11 mouse cellular contexts compared by ENCODE assay signal in genomic region chr7:45396337-45396775, GRCm38 (mm10). TPM values are rescaled to one million over a fixed set of nuclear protein-coding genes. Genes with fewer than 3 reads are reported as not detected.
A peak's percentile ranks its signal among the peaks of the same experiment; 100 is the strongest.
DNase-seq lines count a peak whose midpoint lies in the region; ATAC-seq and TF ChIP-seq lines count a peak whose summit lies in the region.
"Not testable (repeated sequence)": the region's sequence is repeated elsewhere in the genome, so short reads cannot be mapped to it uniquely, and the experiment has no call there.
"Had no signal": no experiment of that assay in that cellular context is flagged by ENCODE, and none has a peak within 500 bp of the region (broad histone marks: within the 10 kb centered on the region; RNA-seq: fewer than 3 reads in every experiment).

No protein-coding gene starts in this region.

- peak overlapping the region; percentile 59 to 62 for H3K4me3 ChIP-seq in MEL (ENCODE audit: control insufficient read depth in 1 of 2, insufficient read depth in 1 of 2, low read depth in 2 of 2, low read length in 2 of 2)
- H3K4me3 ChIP-seq in erythroblast, embryonic 14.5 days (replicated peaks), result peak overlapping the region; percentile 97
- peak overlapping the region; percentile 86 for H3K4me3 ChIP-seq in heart, embryonic 13.5 days
- H3K4me3 ChIP-seq in intestine, embryonic 14.5 days (ENCODE audit: low read depth, low read length), result peak overlapping the region; percentile 91
- peak overlapping the region; percentile 76 for H3K4me3 ChIP-seq in limb, embryonic 13.5 days
- peak overlapping the region; percentile 58 for H3K4me3 ChIP-seq in lung, embryonic 16.5 days (ENCODE audit: low read length)
- peak overlapping the region; percentile 48 for H3K4me3 ChIP-seq in thymus, adult 2 months (ENCODE audit: control insufficient read depth, insufficient read depth, low read length)

- H3K27ac ChIP-seq in MEL (ENCODE audit: control insufficient read depth, low read depth, low read length), result peak overlapping the region; percentile 82
- peak overlapping the region; percentile 88 for H3K27ac ChIP-seq in heart, embryonic 13.5 days (replicated peaks)
- H3K27ac ChIP-seq in intestine, embryonic 14.5 days (ENCODE audit: low read depth), result peak overlapping the region; percentile 82
- H3K27ac ChIP-seq in limb, embryonic 13.5 days, result peak overlapping the region; percentile 75; the same call in 1 of the 2 replicates
- peak overlapping the region; percentile 88; the same call in 1 of the 2 replicates for H3K27ac ChIP-seq in lung, embryonic 16.5 days (ENCODE audit: low read length)
- H3K27ac ChIP-seq in thymus, adult 2 months (ENCODE audit: control insufficient read depth, insufficient read depth, low read length), result not testable (repeated sequence)

- H3K27me3 ChIP-seq in MEL (ENCODE audit: control insufficient read depth in 1 of 2, insufficient read depth in 2 of 2, low read length in 2 of 2); erythroblast, embryonic 14.5 days (ENCODE audit: control insufficient read depth); heart, embryonic 13.5 days (replicated peaks); intestine, embryonic 14.5 days (replicated peaks; ENCODE audit: control insufficient read depth, insufficient read depth, low read length); limb, embryonic 13.5 days; lung, embryonic 16.5 days (ENCODE audit: control insufficient read depth, insufficient read depth, low read depth, low read length); thymus, adult 2 months (ENCODE audit: control insufficient read depth, insufficient read depth, low read length): not testable (repeated sequence)

- peak overlapping the region; percentile 73 for H3K4me2 ChIP-seq in heart, embryonic 13.5 days
- peak overlapping the region; percentile 55 for H3K4me2 ChIP-seq in intestine, embryonic 14.5 days (ENCODE audit: low read length)
- peak overlapping the region; percentile 63 for H3K4me2 ChIP-seq in limb, embryonic 13.5 days (replicated peaks)
- peak overlapping the region; percentile 68 for H3K4me2 ChIP-seq in lung, embryonic 16.5 days (ENCODE audit: low read depth, low read length)

- peaks cover 38% of the 10 kb centered on the region for H3K79me2 ChIP-seq in MEL (ENCODE audit: control insufficient read depth, insufficient read depth, low read length, poor library complexity)

- peak; percentile 50 for DNase-seq in MEL (ENCODE audit: low read depth, low spot score)
- not testable (repeated sequence) for DNase-seq in intestine, embryonic 14.5 days (ENCODE audit: low spot score); thymus, adult 2 months
- peak; percentile 45 for DNase-seq in naive thymus-derived CD4-positive, alpha-beta T cell, adult 2 months (ENCODE audit: low read depth)

- TF ChIP-seq POLR2A in MEL (IDR thresholded peaks at IDR 0.05; ENCODE audit: control insufficient read depth in 1 of 2, insufficient read depth in 1 of 2, low read depth in 1 of 2, low read length in 2 of 2, poor library complexity in 1 of 2); thymus, adult 2 months (IDR thresholded peaks at IDR 0.05; ENCODE audit: control insufficient read depth, extremely low read depth, insufficient read depth, low read length, poor library complexity): not testable (repeated sequence)

- not testable (repeated sequence) for ATAC-seq in heart, embryonic 13.5 days (ENCODE audit: extremely low read depth, insufficient number of reproducible peaks, low FRiP score, low TSS enrichment); limb, embryonic 13.5 days (ENCODE audit: low FRiP score, low read depth)
- peak; percentile 49 for ATAC-seq in intestine, embryonic 14.5 days (replicated peaks; ENCODE audit: low FRiP score, low TSS enrichment, low read depth)
- ATAC-seq in lung, embryonic 16.5 days (ENCODE audit: low read depth), result peak; percentile 56

- peaks cover 5 to 19% of the 10 kb centered on the region in 2 experiments; a peak in 3 of 4 replicates for H3K4me1 ChIP-seq in MEL (ENCODE audit: control insufficient read depth in 1 of 2, insufficient read depth in 2 of 2, low read length in 2 of 2)
- peaks cover 36% of the 10 kb centered on the region for H3K4me1 ChIP-seq in erythroblast, embryonic 14.5 days (ENCODE audit: control insufficient read depth)
- peaks cover 23% of the 10 kb centered on the region for H3K4me1 ChIP-seq in heart, embryonic 13.5 days
- peaks cover 15% of the 10 kb centered on the region for H3K4me1 ChIP-seq in intestine, embryonic 14.5 days (replicated peaks; ENCODE audit: control insufficient read depth, insufficient read depth, low read length)
- peaks cover 16% of the 10 kb centered on the region for H3K4me1 ChIP-seq in limb, embryonic 13.5 days
- peaks cover 15% of the 10 kb centered on the region for H3K4me1 ChIP-seq in lung, embryonic 16.5 days (replicated peaks; ENCODE audit: control insufficient read depth, insufficient read depth, low read length)
- H3K4me1 ChIP-seq in thymus, adult 2 months (replicated peaks; ENCODE audit: control insufficient read depth, insufficient read depth, low read length), result not testable (repeated sequence)

- TF ChIP-seq EP300 in MEL (IDR thresholded peaks at IDR 0.05; ENCODE audit: low read depth in 1 of 2, low read length in 2 of 2), result not testable (repeated sequence)

- TF ChIP-seq CTCF in MEL (IDR thresholded peaks at IDR 0.05 in 2 of 3, conservative IDR thresholded peaks at IDR 0.05 in 1 of 3; ENCODE audit: control insufficient read depth in 1 of 3, insufficient read depth in 1 of 3, low read depth in 2 of 3, low read length in 3 of 3, poor library complexity in 1 of 3, severe bottlenecking in 1 of 3), result peak in 1 of 3 experiments; percentile 29; a peak in 1 of 6 replicates
- TF ChIP-seq CTCF in thymus, adult 2 months (IDR thresholded peaks at IDR 0.05; ENCODE audit: borderline replicate concordance, control insufficient read depth, extremely low read depth, insufficient read depth, low read length, poor library complexity), result not testable (repeated sequence)

- not testable (repeated sequence) for H3K9me3 ChIP-seq in MEL (replicated peaks; ENCODE audit: insufficient read depth, low read length); erythroblast, embryonic 14.5 days (ENCODE audit: control insufficient read depth, low read length); heart, embryonic 13.5 days; intestine, embryonic 14.5 days (ENCODE audit: control insufficient read depth, low read length); limb, embryonic 13.5 days; lung, embryonic 16.5 days (ENCODE audit: control insufficient read depth, low read length)

- TF ChIP-seq RAD21 in MEL (IDR thresholded peaks at IDR 0.05; ENCODE audit: low read depth, low read length), result not testable (repeated sequence)

- H3K36me3 ChIP-seq in MEL (ENCODE audit: control insufficient read depth in 1 of 2, insufficient read depth in 2 of 2, low read length in 2 of 2), result peaks cover 21 to 38% of the 10 kb centered on the region in 2 experiments
- H3K36me3 ChIP-seq in erythroblast, embryonic 14.5 days (ENCODE audit: control insufficient read depth), result peaks cover 33% of the 10 kb centered on the region
- H3K36me3 ChIP-seq in heart, embryonic 13.5 days, result peaks cover 28% of the 10 kb centered on the region
- peaks cover 23% of the 10 kb centered on the region for H3K36me3 ChIP-seq in intestine, embryonic 14.5 days (ENCODE audit: control insufficient read depth, insufficient read depth, low read length)
- peaks cover 14% of the 10 kb centered on the region for H3K36me3 ChIP-seq in limb, embryonic 13.5 days
- not testable (repeated sequence) for H3K36me3 ChIP-seq in lung, embryonic 16.5 days (ENCODE audit: control insufficient read depth, insufficient read depth, low read length); thymus, adult 2 months (ENCODE audit: control insufficient read depth, insufficient read depth, low read length)

- WGBS in heart, embryonic 13.5 days, result 4% methylated on average over 3 of the region's 3 CpGs
- 3% methylated on average over 3 of the region's 3 CpGs for WGBS in intestine, embryonic 14.5 days
- WGBS in limb, embryonic 13.5 days, result 4% methylated on average over 3 of the region's 3 CpGs
- 3% methylated on average over 3 of the region's 3 CpGs for WGBS in lung, embryonic 16.5 days
- 3% methylated on average over 3 of the region's 3 CpGs for WGBS in thymus, adult 2 months

- peak overlapping the region; percentile 71 for H3K9ac ChIP-seq in MEL (ENCODE audit: control insufficient read depth, low read depth, low read length, poor library complexity, severe bottlenecking)
- peak overlapping the region; percentile 78 for H3K9ac ChIP-seq in heart, embryonic 13.5 days
- not testable (repeated sequence) for H3K9ac ChIP-seq in intestine, embryonic 14.5 days (ENCODE audit: low read length)
- H3K9ac ChIP-seq in limb, embryonic 13.5 days, result peak overlapping the region; percentile 62; the same call in 1 of the 2 replicates
- peak overlapping the region; percentile 69 for H3K9ac ChIP-seq in lung, embryonic 16.5 days (ENCODE audit: low read length)

RNA-seq across cellular contexts. Expression of gene Snrnp70, which starts 0.8 kb away (rescaled TPM):
- 260 and 272 TPM in 2 replicates for total RNA-seq in MEL (2012; rRNA removed)
- 1,000 to 10,000 TPM in 1 of 2 experiments, 100 to 1,000 TPM in 1; 588 to 1,478 TPM for polyA plus RNA-seq in MEL (2012; ENCODE audit: insufficient read depth in 1 of 2, insufficient read length in 2 of 2, low read depth in 1 of 2, low replicate concordance in 2 of 2, missing spikeins in 1 of 2)
- polyA plus RNA-seq in erythroblast, embryonic 14.5 days (2012), result 68.0 and 79.6 TPM in 2 replicates
- polyA plus RNA-seq in heart, embryonic 13.5 days (2015; fragmentation: Nextera tagmentation; extraction: Ambion mirVana), result 136 and 140 TPM in 2 replicates
- 77.1 and 86.0 TPM in 2 replicates for polyA plus RNA-seq in intestine, embryonic 14.5 days (2014; fragmentation: Nextera tagmentation; extraction: Ambion mirVana)
- polyA plus RNA-seq in limb, embryonic 13.5 days (2015; fragmentation: Nextera tagmentation; extraction: Ambion mirVana), result 262 and 283 TPM in 2 replicates
- polyA plus RNA-seq in lung, embryonic 16.5 days (2015; fragmentation: Nextera tagmentation; extraction: Ambion mirVana), result 181 and 191 TPM in 2 replicates
- polyA plus RNA-seq in thymus, adult 2 months (2012; rRNA removed), result 693 and 725 TPM in 2 replicates

RNA-seq across cellular contexts. Expression of gene Kcna7, which starts 9.1 kb away (rescaled TPM):
- 0.07 TPM in 1 of 2 replicates, not detected in the other for total RNA-seq in MEL (2012; rRNA removed)
- under 1 TPM in 1 of 2 experiments, not detected in 1; 0.06 TPM for polyA plus RNA-seq in MEL (2012; ENCODE audit: insufficient read depth in 1 of 2, insufficient read length in 2 of 2, low read depth in 1 of 2, low replicate concordance in 2 of 2, missing spikeins in 1 of 2)
- polyA plus RNA-seq in erythroblast, embryonic 14.5 days (2012), result not detected in 2 replicates
- 0.32 and 0.50 TPM in 2 replicates for polyA plus RNA-seq in heart, embryonic 13.5 days (2015; fragmentation: Nextera tagmentation; extraction: Ambion mirVana)
- polyA plus RNA-seq in intestine, embryonic 14.5 days (2014; fragmentation: Nextera tagmentation; extraction: Ambion mirVana), result 0.11 TPM in 1 of 2 replicates, not detected in the other
- 0.09 TPM in 1 of 2 replicates, not detected in the other for polyA plus RNA-seq in limb, embryonic 13.5 days (2015; fragmentation: Nextera tagmentation; extraction: Ambion mirVana)
- polyA plus RNA-seq in lung, embryonic 16.5 days (2015; fragmentation: Nextera tagmentation; extraction: Ambion mirVana), result not detected in 2 replicates
- polyA plus RNA-seq in thymus, adult 2 months (2012; rRNA removed), result 0.68 and 1.1 TPM in 2 replicates
- total RNA-seq: adrenal gland, adult 2 months; layer of hippocampus, postnatal 36 days had no signal
- polyA plus RNA-seq: adrenal gland, adult 2 months had no signal

RNA-seq across cellular contexts. Expression of gene Ntf5, which starts 17.1 kb away (rescaled TPM):
- total RNA-seq in MEL (2012; rRNA removed), result 0.54 and 0.92 TPM in 2 replicates
- polyA plus RNA-seq in MEL (2012; ENCODE audit: insufficient read depth in 1 of 2, insufficient read length in 2 of 2, low read depth in 1 of 2, low replicate concordance in 2 of 2, missing spikeins in 1 of 2), result 1 to 10 TPM in 1 of 2 experiments, not detected in 1; 1.9 TPM
- not detected in 2 replicates for polyA plus RNA-seq in erythroblast, embryonic 14.5 days (2012)
- polyA plus RNA-seq in heart, embryonic 13.5 days (2015; fragmentation: Nextera tagmentation; extraction: Ambion mirVana), result 1.6 and 1.8 TPM in 2 replicates
- 2.3 and 3.9 TPM in 2 replicates for polyA plus RNA-seq in intestine, embryonic 14.5 days (2014; fragmentation: Nextera tagmentation; extraction: Ambion mirVana)
- polyA plus RNA-seq in limb, embryonic 13.5 days (2015; fragmentation: Nextera tagmentation; extraction: Ambion mirVana), result 3.0 and 3.2 TPM in 2 replicates
- 3.2 and 3.5 TPM in 2 replicates for polyA plus RNA-seq in lung, embryonic 16.5 days (2015; fragmentation: Nextera tagmentation; extraction: Ambion mirVana)
- 2.1 and 3.0 TPM in 2 replicates for polyA plus RNA-seq in thymus, adult 2 months (2012; rRNA removed)
- total RNA-seq: adrenal gland, adult 2 months had no signal
- polyA plus RNA-seq: adrenal gland, adult 2 months had no signal

RNA-seq across cellular contexts. Expression of gene Lhb, which starts 24.3 kb away (rescaled TPM):
- total RNA-seq in MEL (2012; rRNA removed), result 0.19 TPM in 1 of 2 replicates, not detected in the other
- under 1 TPM in 1 of 2 experiments, not detected in 1; 0.28 TPM for polyA plus RNA-seq in MEL (2012; ENCODE audit: insufficient read depth in 1 of 2, insufficient read length in 2 of 2, low read depth in 1 of 2, low replicate concordance in 2 of 2, missing spikeins in 1 of 2)
- not detected in 2 replicates for polyA plus RNA-seq in erythroblast, embryonic 14.5 days (2012)
- not detected in 2 replicates for polyA plus RNA-seq in heart, embryonic 13.5 days (2015; fragmentation: Nextera tagmentation; extraction: Ambion mirVana)
- polyA plus RNA-seq in intestine, embryonic 14.5 days (2014; fragmentation: Nextera tagmentation; extraction: Ambion mirVana), result 0.38 and 0.47 TPM in 2 replicates
- polyA plus RNA-seq in limb, embryonic 13.5 days (2015; fragmentation: Nextera tagmentation; extraction: Ambion mirVana), result 0.40 TPM in 1 of 2 replicates, not detected in the other
- 2.3 and 3.3 TPM in 2 replicates for polyA plus RNA-seq in lung, embryonic 16.5 days (2015; fragmentation: Nextera tagmentation; extraction: Ambion mirVana)
- 0.80 and 0.96 TPM in 2 replicates for polyA plus RNA-seq in thymus, adult 2 months (2012; rRNA removed)
- total RNA-seq: adrenal gland, adult 2 months; heart, adult 8-10 months; layer of hippocampus, postnatal 36 days had no signal
- polyA plus RNA-seq: adrenal gland, adult 2 months had no signal

RNA-seq across cellular contexts. Expression of gene Lin7b, which starts 26.0 kb away (rescaled TPM):
- total RNA-seq in MEL (2012; rRNA removed), result 1.3 and 1.4 TPM in 2 replicates
- polyA plus RNA-seq in MEL (2012; ENCODE audit: insufficient read depth in 1 of 2, insufficient read length in 2 of 2, low read depth in 1 of 2, low replicate concordance in 2 of 2, missing spikeins in 1 of 2), result 1 to 10 TPM in 1 of 2 experiments, not detected in 1; 3.8 TPM
- 0.18 TPM in 1 of 2 replicates, not detected in the other for polyA plus RNA-seq in erythroblast, embryonic 14.5 days (2012)
- 1.0 and 1.2 TPM in 2 replicates for polyA plus RNA-seq in heart, embryonic 13.5 days (2015; fragmentation: Nextera tagmentation; extraction: Ambion mirVana)
- polyA plus RNA-seq in intestine, embryonic 14.5 days (2014; fragmentation: Nextera tagmentation; extraction: Ambion mirVana), result 3.0 and 3.2 TPM in 2 replicates
- polyA plus RNA-seq in limb, embryonic 13.5 days (2015; fragmentation: Nextera tagmentation; extraction: Ambion mirVana), result 1.4 and 2.5 TPM in 2 replicates
- polyA plus RNA-seq in lung, embryonic 16.5 days (2015; fragmentation: Nextera tagmentation; extraction: Ambion mirVana), result 0.53 TPM in 2 replicates
- 0.65 and 1.0 TPM in 2 replicates for polyA plus RNA-seq in thymus, adult 2 months (2012; rRNA removed)
